In genomic region chr17:43017341-43018052, GRCm38 (mm10) we compare ENCODE assay signal across 9 mouse cellular contexts. TPM values are rescaled to one million over a fixed set of nuclear protein-coding genes. Genes with fewer than 3 reads are reported as not detected.
DNase-seq lines count a peak whose midpoint lies in the region; ATAC-seq and TF ChIP-seq lines count a peak whose summit lies in the region.
"Had no signal": no experiment of that assay in that cellular context is flagged by ENCODE, and none has a peak within 500 bp of the region (broad histone marks: within the 10 kb centered on the region; RNA-seq: fewer than 3 reads in every experiment).

No protein-coding gene starts in this region.

- H3K4me2 ChIP-seq in embryonic facial prominence, embryonic 14.5 days (ENCODE audit: low read depth, low read length), result peak overlapping the region; percentile 94
- H3K4me2 ChIP-seq in heart, embryonic 11.5 days, result peak overlapping the region; percentile 100
- H3K4me2 ChIP-seq in liver, postnatal 0 days (ENCODE audit: low read depth, low read length), result peak overlapping the region; percentile 96
- peak overlapping the region; percentile 62 for H3K4me2 ChIP-seq in neural tube, embryonic 11.5 days (ENCODE audit: low read depth)
- H3K4me2 ChIP-seq in stomach, postnatal 0 days (replicated peaks; ENCODE audit: low read depth), result peak overlapping the region; percentile 97

- 0 out of 2 replicates have a peak, but pooled peaks cover 3% of the 10 kb centered on the region for H3K4me1 ChIP-seq in embryonic facial prominence, embryonic 14.5 days (ENCODE audit: control insufficient read depth, insufficient read depth, low read length)
- H3K4me1 ChIP-seq in heart, embryonic 11.5 days (ENCODE audit: control insufficient read depth, insufficient read depth, low read length), result no peaks in the 10 kb centered on the region
- peaks cover 16% of the 10 kb centered on the region for H3K4me1 ChIP-seq in liver, postnatal 0 days (ENCODE audit: insufficient read depth)
- 0 out of 2 replicates have a peak, but pooled peaks cover 3% of the 10 kb centered on the region for H3K4me1 ChIP-seq in neural tube, embryonic 11.5 days (ENCODE audit: control insufficient read depth, insufficient read depth, low read length)
- no peaks in the 10 kb centered on the region for H3K4me1 ChIP-seq in stomach, postnatal 0 days (replicated peaks; ENCODE audit: control insufficient read depth, insufficient read depth)

- DNase-seq in kidney, adult 18-20 months, result peak; percentile 50
- no peak for DNase-seq in kidney, adult 9 months
- peak; percentile 60 for DNase-seq in embryonic facial prominence, embryonic 14.5 days (ENCODE audit: low spot score)
- DNase-seq in kidney, postnatal 14 days, result peak; percentile 57
- peak; percentile 77 for DNase-seq in liver, postnatal 0 days
- DNase-seq in neural tube, embryonic 11.5 days (ENCODE audit: low spot score), result peak; percentile 72
- peak; percentile 57 for DNase-seq in stomach, postnatal 0 days (ENCODE audit: low spot score)

- 1% methylated on average over 37 of the region's 40 CpGs for WGBS in embryonic facial prominence, embryonic 14.5 days
- 2% methylated on average over 36 of the region's 40 CpGs for WGBS in heart, embryonic 11.5 days (ENCODE audit: insufficient replicate concordance)
- 2% methylated on average over 38 of the region's 40 CpGs for WGBS in liver, postnatal 0 days (ENCODE audit: insufficient replicate concordance)
- WGBS in neural tube, embryonic 11.5 days, result under 1% methylated on average over 38 of the region's 40 CpGs
- WGBS in stomach, postnatal 0 days, result 2% methylated on average over 38 of the region's 40 CpGs

- peak overlapping the region; percentile 80 for H3K4me3 ChIP-seq in embryonic facial prominence, embryonic 14.5 days (ENCODE audit: low read depth, low read length)
- peak overlapping the region; percentile 58 for H3K4me3 ChIP-seq in heart, embryonic 11.5 days (ENCODE audit: low read depth, low read length)
- peak overlapping the region; percentile 94 for H3K4me3 ChIP-seq in liver, postnatal 0 days (ENCODE audit: low read depth, low read length)
- peak overlapping the region; percentile 73 for H3K4me3 ChIP-seq in neural tube, embryonic 11.5 days (ENCODE audit: low read depth, low read length)
- H3K4me3 ChIP-seq in stomach, postnatal 0 days (ENCODE audit: low read depth, low read length), result peak overlapping the region; percentile 82

- ATAC-seq in embryonic facial prominence, embryonic 14.5 days (ENCODE audit: low read depth), result peak; percentile 16; the same call in 1 of the 2 replicates
- ATAC-seq in heart, embryonic 11.5 days (replicated peaks; ENCODE audit: insufficient number of reproducible peaks, low FRiP score, low TSS enrichment), result peak; percentile 40; the same call in 1 of the 2 replicates
- peak; percentile 66 for ATAC-seq in liver, postnatal 0 days
- ATAC-seq in neural tube, embryonic 11.5 days (ENCODE audit: insufficient read depth, low FRiP score, low TSS enrichment), result peak; percentile 42
- peak; percentile 28; the same call in 1 of the 2 replicates for ATAC-seq in stomach, postnatal 0 days (ENCODE audit: low FRiP score, low TSS enrichment)

- H3K27me3 ChIP-seq in embryonic facial prominence, embryonic 14.5 days (replicated peaks; ENCODE audit: control insufficient read depth, insufficient read depth, low read length), result no peaks in the 10 kb centered on the region
- no peaks in the 10 kb centered on the region for H3K27me3 ChIP-seq in heart, embryonic 11.5 days (ENCODE audit: control insufficient read depth, insufficient read depth, low read length)
- no peaks in the 10 kb centered on the region for H3K27me3 ChIP-seq in liver, postnatal 0 days (ENCODE audit: insufficient read depth, low read length)
- H3K27me3 ChIP-seq in neural tube, embryonic 11.5 days (ENCODE audit: control insufficient read depth, insufficient read depth, low read length), result no peaks in the 10 kb centered on the region
- no peaks in the 10 kb centered on the region for H3K27me3 ChIP-seq in stomach, postnatal 0 days (ENCODE audit: control insufficient read depth, insufficient read depth, low read length)

- peak overlapping the region; percentile 81 for H3K9ac ChIP-seq in embryonic facial prominence, embryonic 14.5 days (ENCODE audit: low read depth, low read length)
- peak overlapping the region; percentile 77 for H3K9ac ChIP-seq in heart, embryonic 11.5 days (ENCODE audit: low read depth, low read length)
- H3K9ac ChIP-seq in liver, postnatal 0 days (replicated peaks), result peak overlapping the region; percentile 94
- H3K9ac ChIP-seq in neural tube, embryonic 11.5 days (ENCODE audit: low read length), result peak overlapping the region; percentile 90
- peak overlapping the region; percentile 77 for H3K9ac ChIP-seq in stomach, postnatal 0 days (ENCODE audit: low read length)

- H3K27ac ChIP-seq in embryonic facial prominence, embryonic 14.5 days (replicated peaks; ENCODE audit: low read depth, low read length), result 0 out of 2 replicates have a peak overlapping the region, but pooled peaks have one; percentile 33
- no peak overlapping the region for H3K27ac ChIP-seq in heart, embryonic 11.5 days (ENCODE audit: low read depth, low read length)
- peak overlapping the region; percentile 91 for H3K27ac ChIP-seq in liver, postnatal 0 days (ENCODE audit: low read depth)
- peak overlapping the region; percentile 75 for H3K27ac ChIP-seq in neural tube, embryonic 11.5 days (ENCODE audit: low read depth, low read length)
- peak overlapping the region; percentile 84 for H3K27ac ChIP-seq in stomach, postnatal 0 days (replicated peaks)

- no peaks in the 10 kb centered on the region for H3K9me3 ChIP-seq in embryonic facial prominence, embryonic 14.5 days (ENCODE audit: control insufficient read depth, low read length)
- no peaks in the 10 kb centered on the region for H3K9me3 ChIP-seq in heart, embryonic 11.5 days (replicated peaks; ENCODE audit: control insufficient read depth, low read length)
- H3K9me3 ChIP-seq in liver, postnatal 0 days (ENCODE audit: low read length), result no peaks in the 10 kb centered on the region
- no peaks in the 10 kb centered on the region for H3K9me3 ChIP-seq in neural tube, embryonic 11.5 days (ENCODE audit: control insufficient read depth, low read length)
- no peaks in the 10 kb centered on the region for H3K9me3 ChIP-seq in stomach, postnatal 0 days (ENCODE audit: control insufficient read depth, low read length)

- no peak for TF ChIP-seq CTCF in liver, postnatal 0 days (IDR thresholded peaks at IDR 0.05; ENCODE audit: low read depth)
- no peak for TF ChIP-seq CTCF in stomach, postnatal 0 days (IDR thresholded peaks at IDR 0.05; ENCODE audit: low read depth)

- TF ChIP-seq EP300 in liver, postnatal 0 days (IDR thresholded peaks at IDR 0.05; ENCODE audit: low read depth), result 0 out of 2 replicates have a peak, but pooled peaks have one; percentile 17
- TF ChIP-seq EP300 in stomach, postnatal 0 days (optimal IDR thresholded peaks at IDR 0.05), result no peak

- H3K36me3 ChIP-seq in embryonic facial prominence, embryonic 14.5 days (ENCODE audit: control insufficient read depth, insufficient read depth, low read length), result no peaks in the 10 kb centered on the region
- H3K36me3 ChIP-seq in heart, embryonic 11.5 days (ENCODE audit: control insufficient read depth, insufficient read depth, low read length), result no peaks in the 10 kb centered on the region
- peaks cover 13% of the 10 kb centered on the region; the same call in 1 of the 2 replicates for H3K36me3 ChIP-seq in liver, postnatal 0 days (replicated peaks; ENCODE audit: insufficient read depth, low read length)
- no peaks in the 10 kb centered on the region; the same call in 1 of the 2 replicates for H3K36me3 ChIP-seq in neural tube, embryonic 11.5 days (ENCODE audit: control insufficient read depth, insufficient read depth, low read length)
- H3K36me3 ChIP-seq in stomach, postnatal 0 days (ENCODE audit: control insufficient read depth, insufficient read depth, low read length), result no peaks in the 10 kb centered on the region
- H3K36me3 ChIP-seq: G1E had no signal

RNA-seq across cellular contexts. Expression of gene Tnfrsf21, which starts 1.1 kb away (rescaled TPM):
- 26.0 and 29.3 TPM in 2 replicates for polyA plus RNA-seq in embryonic facial prominence, embryonic 14.5 days (2014; fragmentation: Nextera tagmentation; extraction: Ambion mirVana)
- 11.3 and 11.8 TPM in 2 replicates for polyA plus RNA-seq in heart, embryonic 11.5 days (2014; fragmentation: Nextera tagmentation; extraction: Ambion mirVana)
- 11.7 and 15.4 TPM in 2 replicates for polyA plus RNA-seq in liver, postnatal 0 days (2015; fragmentation: Nextera tagmentation; extraction: Ambion mirVana)
- 45.5 and 50.1 TPM in 2 replicates for polyA plus RNA-seq in neural tube, embryonic 11.5 days (2014; fragmentation: Nextera tagmentation; extraction: Ambion mirVana)
- 36.9 and 40.7 TPM in 2 replicates for polyA plus RNA-seq in stomach, postnatal 0 days (2015; fragmentation: Nextera tagmentation; extraction: Ambion mirVana)
- polyA plus RNA-seq: G1E had no signal

Comparison
In these comparisons a context has a peak if more than half of its experiments do, and no peak if none do; other contexts are left out.
1. ATAC-seq: peak in every context shown above with its lines; median percentile 66 in liver, postnatal 0 days; 42 in neural tube, embryonic 11.5 days; 40 in heart, embryonic 11.5 days; 28 in stomach, postnatal 0 days; 16 in embryonic facial prominence, embryonic 14.5 days.